Mouse (Mus musculus) retina, postnatal 1 day (tissue): ENCODE results near the gene Arid3c.

Source experiments
- DNase-seq: peaks from one replicate; pipeline ENCODE4 v3.0.0-alpha.2; 2012

Gene Arid3c

GRCm38 (mm10) chr4:41744131-41744530, 13.2 kb upstream of the Arid3c start:
- no peak for DNase-seq

GRCm38 (mm10) chr4:41741158-41741560, 10.2 kb upstream of the Arid3c start:
- peak; percentile 99 for DNase-seq

GRCm38 (mm10) chr4:41740380-41741157, 9.6 kb upstream of the Arid3c start:
- peak; percentile 24 for DNase-seq

- DNase-seq = no peak
Observed at GRCm38 (mm10) chr4:41739260-41739659, 8.3 kb upstream of the Arid3c start.

GRCm38 (mm10) chr4:41738256-41738603, 7.3 kb upstream of the Arid3c start:
- DNase-seq = no peak

GRCm38 (mm10) chr4:41737602-41738255, 6.8 kb upstream of the Arid3c start:
- peak; percentile 86 for DNase-seq

GRCm38 (mm10) chr4:41726826-41727621, 3.9 kb downstream of the Arid3c start:
- DNase-seq = peak; percentile 68

GRCm38 (mm10) chr4:41722918-41723351, 8.0 kb downstream of the Arid3c start, which contains the start of gene Dctn3:
Gene Dctn3 (minus strand): TSS chr4:41723170.
- peak; percentile 99 for DNase-seq

GRCm38 (mm10) chr4:41716834-41717233, 14.1 kb downstream of the Arid3c start:
- no peak for DNase-seq

- peak; percentile 64 for DNase-seq
Observed at GRCm38 (mm10) chr4:41715596-41715995, 15.3 kb downstream of the Arid3c start.

- DNase-seq = no peak
Observed at GRCm38 (mm10) chr4:41715082-41715481, 15.9 kb downstream of the Arid3c start.

GRCm38 (mm10) chr4:41714276-41714675, 16.7 kb downstream of the Arid3c start:
- peak; percentile 79 for DNase-seq

- DNase-seq = peak; percentile 90
Observed at GRCm38 (mm10) chr4:41713197-41714067, 17.5 kb downstream of the Arid3c start, which contains the start of gene Rpp25l. Gene Rpp25l (minus strand): TSS chr4:41713534.

- DNase-seq = no peak
Observed at GRCm38 (mm10) chr4:41712421-41713196, 18.3 kb downstream of the Arid3c start.

GRCm38 (mm10) chr4:41711705-41712375, 19.1 kb downstream of the Arid3c start:
- DNase-seq = no peak

GRCm38 (mm10) chr4:41710229-41710628, 20.7 kb downstream of the Arid3c start:
- no peak for DNase-seq

GRCm38 (mm10) chr4:41708192-41708745, 22.7 kb downstream of the Arid3c start:
- DNase-seq = peak; percentile 79

- peak; percentile 82 for DNase-seq
Observed at GRCm38 (mm10) chr4:41707011-41707535, 23.9 kb downstream of the Arid3c start.

- DNase-seq = no peak
Observed at GRCm38 (mm10) chr4:41705922-41706754, 24.8 kb downstream of the Arid3c start.
